Mouse (Mus musculus): ENCODE measurements around the gene Sh2d5. TPM values are rescaled to one million over a fixed set of nuclear protein-coding genes. Genes with fewer than 3 reads are reported as not detected.

Sh2d5 gene
- 1.4 and 1.8 TPM in 2 replicates for polyA plus RNA-seq (2015; fragmentation: Nextera tagmentation; extraction: Ambion mirVana)

DNA sequence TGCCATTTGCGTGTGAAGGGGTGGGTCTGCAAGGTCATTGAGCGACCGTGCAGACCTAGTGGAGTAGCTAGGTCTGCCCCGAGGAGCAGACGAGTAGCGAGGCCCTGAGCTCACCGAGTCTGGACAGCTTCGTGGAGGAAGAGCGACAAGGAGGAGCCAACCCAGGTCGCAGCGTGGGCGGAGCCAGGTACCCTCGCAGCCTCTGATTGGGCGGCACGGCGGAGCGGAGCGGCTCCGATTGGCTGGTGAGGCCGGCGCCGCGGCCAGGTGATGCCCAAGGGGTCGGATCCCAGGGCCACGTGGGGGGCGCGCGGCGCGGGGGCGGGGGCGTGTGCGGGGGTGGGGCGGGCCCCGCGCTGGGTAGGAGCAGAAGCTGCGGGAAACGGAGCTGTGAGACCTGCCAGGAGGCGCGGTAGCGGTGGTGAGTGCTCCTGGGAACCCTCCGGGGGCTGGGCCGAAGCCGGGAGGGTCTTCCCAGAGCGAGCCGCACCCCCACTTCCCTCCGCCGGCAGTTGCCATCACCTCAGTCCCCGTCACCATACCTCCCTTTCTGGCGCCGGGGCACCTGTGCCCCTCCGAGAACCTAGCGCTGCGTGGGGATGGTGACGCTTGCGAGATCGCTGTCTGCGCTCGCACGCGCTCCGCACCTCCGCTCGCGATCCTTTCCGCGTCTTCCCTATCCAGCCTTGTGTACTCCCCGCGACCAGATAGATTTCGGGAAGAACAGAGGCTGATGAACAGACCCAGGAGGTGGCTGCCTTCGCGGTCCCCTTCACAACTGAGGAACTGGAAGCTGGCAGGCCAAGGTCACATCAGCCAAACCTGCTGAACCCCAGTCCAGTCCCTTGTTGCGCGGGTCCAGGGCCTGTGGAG lies at the start of gene Sh2d5, which contains the start of gene Kif17:
Gene Sh2d5 (plus strand): TSS at position 316 of the 873 bp plus-strand sequence.
Gene Kif17 (plus strand): TSS at position 348 of the 873 bp plus-strand sequence.

DNA sequence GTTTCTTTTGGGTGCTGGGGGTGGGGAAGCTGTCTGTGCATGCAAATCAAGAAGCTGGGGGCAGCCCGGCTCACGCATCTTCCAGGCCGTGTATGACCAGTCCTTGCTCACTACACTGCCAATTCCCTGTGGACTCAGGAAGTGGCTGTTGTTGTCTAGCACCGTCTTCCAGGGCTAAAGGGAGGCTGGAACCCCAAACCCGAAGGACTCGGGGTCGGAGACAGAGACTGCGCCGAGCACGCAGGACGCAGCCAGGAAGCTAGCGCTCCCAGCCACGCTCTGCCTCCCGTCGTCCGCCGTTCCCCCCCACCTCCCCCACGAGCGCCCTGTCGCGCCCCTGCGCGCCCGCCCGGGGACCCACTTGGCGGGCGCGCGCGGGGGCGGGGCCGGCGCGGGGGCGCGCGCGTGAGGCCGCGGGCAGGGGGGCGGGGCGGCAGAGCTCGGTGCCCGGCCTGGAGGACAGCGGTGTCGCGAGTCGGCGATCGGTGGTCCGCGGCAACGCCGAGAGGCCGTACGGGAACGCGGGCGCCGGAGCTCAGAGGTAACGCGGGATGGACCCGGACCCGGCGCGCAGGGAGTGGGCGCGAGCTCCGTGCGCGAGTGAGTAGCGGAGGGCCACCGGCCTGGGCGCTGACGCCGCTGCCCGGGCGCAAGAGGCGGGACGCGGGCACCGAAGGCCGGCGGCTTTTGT lies 33.9 kb upstream of the Sh2d5 start, which contains the start of gene Hp1bp3:
Gene Hp1bp3 (plus strand): TSS at position 97 of the 691 bp plus-strand sequence.

GRCm38 (mm10) chr4:138304340-138305104 lies 54.3 kb downstream of the Sh2d5 start, which contains the start of gene Ddost:
Gene Ddost (plus strand): TSS chr4:138304730.

Other genes with a start within 250 kb of the Sh2d5 start
- gene Hp1bp3, start 34.1 kb upstream of the Sh2d5 start, polyA plus RNA-seq (2015; fragmentation: Nextera tagmentation; extraction: Ambion mirVana), result 100 and 134 TPM in 2 replicates
- 3.3 and 5.4 TPM in 2 replicates for gene Kif17, start within 50 bp of the Sh2d5 start, polyA plus RNA-seq (2015; fragmentation: Nextera tagmentation; extraction: Ambion mirVana)
- 181 and 230 TPM in 2 replicates for gene Ddost, start 54.3 kb downstream of the Sh2d5 start, polyA plus RNA-seq (2015; fragmentation: Nextera tagmentation; extraction: Ambion mirVana)
- 171 and 194 TPM in 2 replicates for gene Pink1, start 75.9 kb downstream of the Sh2d5 start, polyA plus RNA-seq (2015; fragmentation: Nextera tagmentation; extraction: Ambion mirVana)
- gene Cda, start 117.6 kb downstream of the Sh2d5 start, polyA plus RNA-seq (2015; fragmentation: Nextera tagmentation; extraction: Ambion mirVana), result 24.5 and 31.3 TPM in 2 replicates
- 0.46 and 1.1 TPM in 2 replicates for gene Fam43b, start 146.1 kb downstream of the Sh2d5 start, polyA plus RNA-seq (2015; fragmentation: Nextera tagmentation; extraction: Ambion mirVana)
- gene Mul1, start 184.3 kb downstream of the Sh2d5 start, polyA plus RNA-seq (2015; fragmentation: Nextera tagmentation; extraction: Ambion mirVana), result 11.9 and 19.7 TPM in 2 replicates
- gene Camk2n1, start 203.9 kb downstream of the Sh2d5 start, polyA plus RNA-seq (2015; fragmentation: Nextera tagmentation; extraction: Ambion mirVana), result 7.2 and 10.2 TPM in 2 replicates

Measured in adrenal gland, postnatal 0 days (tissue).